Mouse (Mus musculus): ENCODE data around the gene Casq2.

DNA sequence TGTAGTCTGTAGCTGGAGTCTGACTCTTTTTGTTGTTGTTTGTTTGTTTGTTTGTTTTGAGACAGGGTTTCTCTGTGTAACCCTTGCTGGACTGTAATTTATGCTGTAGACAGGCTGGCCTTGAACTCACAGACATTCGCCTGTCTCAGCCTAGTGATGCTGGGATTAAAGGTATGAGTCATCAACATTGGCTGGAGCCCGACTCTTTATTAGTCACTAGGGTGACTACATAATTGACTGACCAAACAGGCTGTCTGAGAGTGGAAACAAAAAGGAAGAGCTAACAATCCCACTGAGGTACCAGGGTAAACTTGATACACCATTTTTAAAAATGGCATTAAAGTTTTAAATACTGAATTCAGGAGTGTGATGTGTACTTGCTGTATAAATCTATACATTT is 96.4 kb downstream of the Casq2 start:
- no peak for TF ChIP-seq CTCF (IDR thresholded peaks at IDR 0.05; ENCODE audit: control insufficient read depth, insufficient read depth, insufficient read length)
- TF ChIP-seq FOSL1 (IDR thresholded peaks at IDR 0.05; ENCODE audit: insufficient read depth, low read length, poor library complexity, severe bottlenecking), result no peak
- no peak for TF ChIP-seq CEBPB (IDR thresholded peaks at IDR 0.05; ENCODE audit: low read depth)
- no peak for TF ChIP-seq USF1 (IDR thresholded peaks at IDR 0.05; ENCODE audit: low read depth)

Measured in C2C12 (cell line).